Mouse (Mus musculus) midbrain, postnatal 0 days (tissue): ENCODE data around the gene Bcar3. TPM values are rescaled to one million over a fixed set of nuclear protein-coding genes. Genes with fewer than 3 reads are reported as not detected.

Experiments
- ATAC-seq: fragments of 200-750 bp; cut with Nextera tagmentation; 2 replicates; pipeline ENCODE4 v1.8.0; 2017; ENCODE audit warnings: moderate number of reproducible peaks, mild to moderate bottlenecking, moderate TSS enrichment, moderate library complexity; ENCODE audit not compliant: low FRiP score
- DNase-seq: peaks from one replicate; pipeline ENCODE4 v3.0.0-alpha.2; 2015; ENCODE audit warnings: low spot score
- H3K27ac ChIP-seq: fragments of 300-500 bp; sonication (generic); 2 replicates; pipeline ENCODE4 v1.5.1; 2014; ENCODE audit warnings: low read depth, mild to moderate bottlenecking, low read length, mixed read lengths
- H3K27me3 ChIP-seq: fragments of 300-500 bp; sonication (generic); 2 replicates; pipeline ENCODE4 v1.6.1; 2014; ENCODE audit warnings: low read length, control low read depth, mixed read lengths; ENCODE audit not compliant: insufficient read depth
- H3K36me3 ChIP-seq: fragments of 300-500 bp; sonication (generic); 2 replicates; pipeline ENCODE4 v1.6.1; 2014; ENCODE audit warnings: low read length, control low read depth, mixed read lengths; ENCODE audit not compliant: insufficient read depth
- H3K4me1 ChIP-seq: fragments of 300-500 bp; sonication (generic); 2 replicates; pipeline ENCODE4 v1.6.1; 2014; ENCODE audit warnings: mild to moderate bottlenecking, control low read depth, antibody characterized with exemption, low read length, mixed read lengths; ENCODE audit not compliant: insufficient read depth
- H3K4me2 ChIP-seq: fragments of 300-500 bp; sonication (generic); 2 replicates; pipeline ENCODE4 v1.6.1; 2014; ENCODE audit warnings: low read depth, mild to moderate bottlenecking, low read length, mixed read lengths; ENCODE audit not compliant: poor library complexity, severe bottlenecking
- H3K4me3 ChIP-seq: fragments of 300-500 bp; sonication (generic); 2 replicates; pipeline ENCODE4 v1.5.1; 2014; ENCODE audit warnings: low read depth, mild to moderate bottlenecking, low read length, moderate library complexity
- H3K9ac ChIP-seq: fragments of 300-500 bp; sonication (generic); replicated peaks from 2 replicates; pipeline ENCODE4 v1.6.1; 2014; ENCODE audit warnings: mild to moderate bottlenecking, low read length, moderate library complexity, mixed read lengths; ENCODE audit not compliant: poor library complexity, severe bottlenecking
- H3K9me3 ChIP-seq: fragments of 300-500 bp; sonication (generic); 2 replicates; pipeline ENCODE4 v1.6.1; 2016; ENCODE audit warnings: low read length, control low read depth
- CTCF ChIP-seq: IDR thresholded peaks from 2 replicates; pipeline ENCODE4 v1.5.1; 2016; ENCODE audit warnings: antibody characterized with exemption, mild to moderate bottlenecking
- WGBS: fragments of 180-500 bp; shearing (Covaris S2); extraction: QIAGEN DNeasy Blood & Tissue Kit; methylation state at CpG from one replicate; pipeline ENCODE4 v1.1.7; 2014; 5-methylcytosine and 5-hydroxymethylcytosine counted together
- polyA plus RNA-seq: library from polyadenylated mRNA; unstranded; fragments of >200 nt; fragmentation: Nextera tagmentation; extraction: Ambion mirVana; gene quantifications from 2 replicates; pipeline ENCODE4 v1.2.1, GENCODE M21; 2015
- total RNA-seq: library from RNA; depleted of rRNA; stranded (reverse); fragments of >200 nt; gene quantifications from 2 replicates; pipeline ENCODE4 v1.2.3, GENCODE M21; 2014

Gene Bcar3
- total and polyA plus RNA-seq, 2 experiments from 2014 or later, result 6.0 to 27.2 TPM

GRCm38 (mm10) chr3:122290696-122291095 is 3.2 kb upstream of the Bcar3 start:
- no peaks in the 10 kb centered on the region for H3K27me3 ChIP-seq
- 74% methylated on average over 7 of the region's 7 CpGs for WGBS
- no peak overlapping the region for H3K4me2 ChIP-seq
- no peak overlapping the region for H3K9ac ChIP-seq
- TF ChIP-seq CTCF, result no peak
- ATAC-seq (no peak), DNase-seq (no peak)
- no peak overlapping the region for H3K4me3 ChIP-seq
- H3K36me3 ChIP-seq, result no peaks in the 10 kb centered on the region
- no peaks in the 10 kb centered on the region for H3K9me3 ChIP-seq
- H3K27ac ChIP-seq, result no peak overlapping the region
- peaks cover 6% of the 10 kb centered on the region for H3K4me1 ChIP-seq

DNA sequence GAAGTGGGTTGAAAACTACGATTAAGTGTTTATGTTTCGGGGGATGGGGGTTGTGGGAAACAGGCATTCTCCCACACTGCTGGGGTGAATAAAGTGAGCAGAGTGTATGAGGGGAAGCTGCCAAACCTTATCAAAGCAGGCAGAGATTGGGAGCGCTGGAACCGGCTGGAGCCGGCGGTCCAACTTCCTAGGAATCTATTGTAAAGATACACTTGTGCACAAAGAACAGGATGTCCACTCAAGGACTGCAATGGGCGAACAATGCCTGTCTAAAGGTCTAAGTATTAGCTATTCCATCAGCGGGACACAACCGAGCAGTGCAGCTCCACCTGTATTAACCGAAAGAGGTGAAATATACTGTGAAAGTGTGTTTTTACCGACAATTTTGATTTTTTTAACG is 2.1 kb upstream of the Bcar3 start:
- H3K4me2 ChIP-seq, result peak overlapping the region; percentile 84
- no peak for ATAC-seq
- H3K9me3 ChIP-seq, result no peaks in the 10 kb centered on the region
- peak overlapping the region; percentile 100; the same call in 1 of the 2 replicates for H3K27ac ChIP-seq
- H3K9ac ChIP-seq, result peak overlapping the region; percentile 96; the same call in 1 of the 2 replicates
- H3K4me3 ChIP-seq, result peak overlapping the region; percentile 88
- no peaks in the 10 kb centered on the region for H3K36me3 ChIP-seq
- 39% methylated on average over 12 of the region's 12 CpGs for WGBS
- no peak for TF ChIP-seq CTCF
- peaks cover 6% of the 10 kb centered on the region for H3K4me1 ChIP-seq
- no peaks in the 10 kb centered on the region for H3K27me3 ChIP-seq
- DNase-seq, result no peak

- Histone ChIP-seq H3K4me1 (peaks cover 6% of the 10 kb centered on the region), H3K36me3 (no peaks in the 10 kb centered on the region), H3K27ac (peak overlapping the region; percentile 100), H3K9ac (peak overlapping the region; percentile 96), H3K4me3 (peak overlapping the region; percentile 88), H3K27me3 (no peaks in the 10 kb centered on the region), H3K9me3 (no peaks in the 10 kb centered on the region), H3K4me2 (peak overlapping the region; percentile 84)
- WGBS, result 5% methylated on average over 54 of the region's 54 CpGs
- ATAC-seq, result peak; percentile 57
- peak; percentile 92 for DNase-seq
- peak; percentile 51 for TF ChIP-seq CTCF
Measured at GRCm38 (mm10) chr3:122292300-122293222, 1.4 kb upstream of the Bcar3 start.

- Histone ChIP-seq H3K4me2 (peak overlapping the region; percentile 84), H3K36me3 (no peaks in the 10 kb centered on the region), H3K4me3 (peak overlapping the region; percentile 88), H3K27ac (peak overlapping the region; percentile 100), H3K9me3 (no peaks in the 10 kb centered on the region), H3K27me3 (no peaks in the 10 kb centered on the region), H3K4me1 (peaks cover 6% of the 10 kb centered on the region), H3K9ac (peak overlapping the region; percentile 96)
- DNase-seq (no peak), ATAC-seq (peak; percentile 87)
- WGBS, result 1% methylated on average over 91 of the region's 105 CpGs
- TF ChIP-seq CTCF, result no peak
Measured at GRCm38 (mm10) chr3:122293223-122293953, 548 bp upstream of the Bcar3 start.

DNA sequence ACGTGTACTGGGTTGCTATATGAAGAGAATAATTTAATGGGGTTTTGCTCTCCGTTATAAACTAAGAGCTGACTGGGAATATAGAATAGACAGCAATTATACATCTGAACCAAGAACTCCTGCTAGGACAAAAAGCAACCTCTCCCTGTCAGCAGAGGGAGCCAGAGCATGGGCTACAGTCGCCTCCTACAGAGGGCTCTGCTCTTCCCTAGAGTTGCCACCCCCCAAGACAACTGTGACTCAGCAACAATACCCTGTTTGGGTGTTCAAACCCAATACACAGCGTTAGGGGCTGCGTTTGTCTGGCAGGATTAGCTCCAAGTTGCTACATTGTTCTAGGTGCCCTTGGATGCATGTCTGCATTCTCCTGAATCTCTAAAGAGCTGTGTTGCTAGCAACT is 1.6 kb downstream of the Bcar3 start:
- WGBS, result 10% methylated on average over 5 of the region's 5 CpGs
- no peak overlapping the region for H3K9ac ChIP-seq
- no peaks in the 10 kb centered on the region for H3K36me3 ChIP-seq
- DNase-seq (peak; percentile 81), ATAC-seq (no peak)
- H3K4me3 ChIP-seq, result no peak overlapping the region
- TF ChIP-seq CTCF, result peak; percentile 85
- H3K4me1 ChIP-seq, result peaks cover 6% of the 10 kb centered on the region
- no peak overlapping the region for H3K4me2 ChIP-seq
- no peaks in the 10 kb centered on the region for H3K9me3 ChIP-seq
- peak overlapping the region; percentile 100 for H3K27ac ChIP-seq
- no peaks in the 10 kb centered on the region for H3K27me3 ChIP-seq
